Mouse (Mus musculus) B cell, adult 67 days (primary cell): ENCODE data around the gene Slamf1. TPM values are rescaled to one million over a fixed set of nuclear protein-coding genes. Genes with fewer than 3 reads are reported as not detected.

Experiments used
- total RNA-seq, 2 experiments: library from RNA; stranded (reverse); gene quantifications; 4 replicates each; pipeline ENCODE4 v1.2.4; 2023

The Slamf1 gene
- total RNA-seq: 10 to 100 TPM; 33.3 to 43.7 TPM

DNA sequence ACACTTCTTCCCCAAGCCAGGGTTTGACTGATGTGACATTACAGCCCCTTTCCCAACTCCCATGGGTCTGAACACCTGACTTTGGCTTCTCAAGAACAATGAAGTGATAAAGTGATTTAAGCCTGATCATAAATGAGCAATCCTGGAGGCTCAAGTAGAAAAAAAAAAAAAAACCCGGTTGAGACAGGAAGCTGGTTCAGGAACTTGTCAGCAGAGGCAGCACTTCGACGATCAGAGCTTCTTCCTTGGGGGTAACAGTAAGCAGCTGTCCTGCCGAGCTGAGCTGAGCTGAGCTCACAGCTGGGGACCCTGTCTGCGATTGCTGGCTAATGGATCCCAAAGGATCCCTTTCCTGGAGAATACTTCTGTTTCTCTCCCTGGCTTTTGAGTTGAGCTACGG is at the start of gene Slamf1:
TSS of gene Slamf1 (plus strand) at position 230 of the 400 bp plus-strand sequence.

DNA sequence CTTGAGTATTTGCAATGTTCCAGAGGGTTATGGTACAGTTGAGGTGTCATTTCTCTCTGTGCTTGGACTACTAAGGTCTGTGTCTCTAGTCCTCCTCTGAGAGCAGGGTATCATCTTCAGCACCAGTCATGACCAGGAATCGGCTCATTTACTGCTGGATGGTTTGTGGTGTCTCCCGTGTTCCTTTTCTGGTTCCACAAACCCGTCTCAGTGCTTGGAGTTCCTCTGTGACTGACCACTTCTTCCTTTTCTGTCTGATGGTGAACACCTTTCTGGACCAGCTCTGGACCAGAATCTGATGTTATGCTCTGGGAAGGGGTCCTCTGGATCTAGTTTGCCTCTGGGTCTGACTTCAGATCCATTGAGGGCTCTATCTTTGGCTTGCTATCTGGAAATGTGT is 72.6 kb downstream of the Slamf1 start, which contains the start of gene Cd84:
TSS of gene Cd84 (plus strand) at position 210 of the 400 bp plus-strand sequence.

Other genes starting within 250 kb of the Slamf1 start
- gene Itln1, start 231.8 kb upstream of the Slamf1 start, total RNA-seq: not detected
- gene Cd244a, start 207.9 kb upstream of the Slamf1 start, total RNA-seq: 10 to 100 TPM; 13.3 to 15.7 TPM
- 100 to 1,000 TPM; 131 to 138 TPM for gene Ly9, start 159.7 kb upstream of the Slamf1 start, total RNA-seq
- gene Slamf7, start 114.1 kb upstream of the Slamf1 start, total RNA-seq: 10 to 100 TPM; 63.0 to 63.9 TPM
- gene Cd48, start 85.1 kb upstream of the Slamf1 start, total RNA-seq: 100 to 1,000 TPM; 113 to 134 TPM
- 100 to 1,000 TPM; 123 to 130 TPM for gene Cd84, start 72.6 kb downstream of the Slamf1 start, total RNA-seq
- gene Gm10521, start 128.5 kb downstream of the Slamf1 start, total RNA-seq: 10 to 100 TPM; 19.4 to 26.8 TPM
- gene Slamf6, start 150.4 kb downstream of the Slamf1 start, total RNA-seq: 100 to 1,000 TPM; 206 to 214 TPM